Mouse (Mus musculus): Measurements from ENCODE around the gene Ddx11. TPM values are rescaled to one million over a fixed set of nuclear protein-coding genes. Genes with fewer than 3 reads are reported as not detected.
"Not testable (repeated sequence)": the region's sequence is repeated elsewhere in the genome, so short reads cannot be mapped to it uniquely, and the experiment has no call there.

The Ddx11 gene
- polyA plus RNA-seq, 1 experiment: 6.6 TPM

DNA sequence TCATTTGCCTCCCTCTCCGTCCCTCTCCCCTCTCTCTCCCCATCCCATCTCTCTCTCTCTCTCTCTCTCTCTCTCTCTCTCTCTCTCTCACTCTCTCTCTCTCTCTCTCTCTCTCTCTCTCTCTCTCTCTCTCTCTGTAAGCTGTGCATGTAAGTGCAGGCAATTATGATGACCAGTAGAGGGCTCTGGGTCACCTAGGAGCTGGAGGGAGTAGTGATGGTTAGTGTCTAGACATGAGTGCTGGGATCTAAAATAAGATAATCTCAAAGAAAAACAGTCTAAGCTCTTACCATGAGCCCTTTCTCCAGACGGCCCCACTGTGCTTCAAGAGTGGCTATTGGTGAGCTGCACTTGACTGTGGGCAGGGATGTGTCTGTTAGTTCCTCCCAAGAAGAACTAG, 31.6 kb downstream of the Ddx11 start:
- no peak overlapping the region for H3K4me3 ChIP-seq (ENCODE audit: insufficient read depth, low read length)
- no peak for TF ChIP-seq POLR2A (IDR thresholded peaks at IDR 0.05; ENCODE audit: borderline replicate concordance, low read depth, low read length)
- TF ChIP-seq CTCF (IDR thresholded peaks at IDR 0.05; ENCODE audit: low read depth, low read length): no peak
- H3K4me1 ChIP-seq (ENCODE audit: control insufficient read depth, insufficient read depth, low read length): no peaks in the 10 kb centered on the region
- no peak overlapping the region for H3K27ac ChIP-seq (ENCODE audit: insufficient read depth, low read depth, low read length)

DNA sequence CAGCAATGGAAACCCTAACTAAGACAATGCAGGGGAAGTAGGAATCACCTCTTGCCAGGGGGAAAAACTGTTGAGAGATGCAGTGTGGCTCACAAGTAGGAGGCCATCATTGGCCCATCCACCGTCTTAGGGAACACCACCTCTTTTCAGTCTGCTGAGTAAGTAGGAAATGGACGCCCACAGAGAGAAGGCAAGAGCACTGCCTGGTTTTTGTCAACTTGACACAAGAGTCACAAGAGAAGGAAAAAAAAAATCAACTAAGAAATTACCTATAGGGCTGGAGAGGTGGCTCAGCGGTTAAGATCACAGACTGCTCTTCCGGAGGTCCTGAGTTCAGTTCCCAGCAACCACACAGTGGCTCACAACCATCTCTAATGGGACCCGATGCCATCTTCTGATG, 35.0 kb downstream of the Ddx11 start:
- Histone ChIP-seq H3K4me1 (ENCODE audit: control insufficient read depth, insufficient read depth, low read length) (no peaks in the 10 kb centered on the region), H3K4me3 (ENCODE audit: insufficient read depth, low read length) (no peak overlapping the region), H3K27ac (ENCODE audit: insufficient read depth, low read depth, low read length) (no peak overlapping the region)
- TF ChIP-seq POLR2A (IDR thresholded peaks at IDR 0.05; ENCODE audit: borderline replicate concordance, low read depth, low read length) (no peak), CTCF (IDR thresholded peaks at IDR 0.05; ENCODE audit: low read depth, low read length) (no peak)

DNA sequence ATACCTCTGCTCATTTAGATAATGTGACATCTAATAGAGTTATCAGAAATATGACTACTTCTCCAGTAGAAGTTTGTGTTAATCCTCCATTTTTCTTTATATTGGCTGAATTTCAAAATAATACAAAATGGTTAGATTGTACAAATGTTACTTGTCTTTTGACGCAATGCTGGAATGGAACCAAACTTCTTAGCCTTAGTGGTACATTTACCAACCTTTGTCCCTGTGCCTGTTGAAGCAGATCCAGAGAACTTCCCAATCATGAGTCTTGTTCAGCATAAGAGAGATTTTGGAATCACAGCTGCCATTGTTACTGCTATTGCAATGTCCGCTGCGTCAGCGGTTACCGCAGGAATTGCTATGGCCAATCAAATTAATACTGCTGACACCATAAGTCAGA, 43.8 kb downstream of the Ddx11 start:
- H3K27ac ChIP-seq (ENCODE audit: insufficient read depth, low read depth, low read length); H3K4me1 ChIP-seq (ENCODE audit: control insufficient read depth, insufficient read depth, low read length); H3K4me3 ChIP-seq (ENCODE audit: insufficient read depth, low read length): not testable (repeated sequence)

DNA sequence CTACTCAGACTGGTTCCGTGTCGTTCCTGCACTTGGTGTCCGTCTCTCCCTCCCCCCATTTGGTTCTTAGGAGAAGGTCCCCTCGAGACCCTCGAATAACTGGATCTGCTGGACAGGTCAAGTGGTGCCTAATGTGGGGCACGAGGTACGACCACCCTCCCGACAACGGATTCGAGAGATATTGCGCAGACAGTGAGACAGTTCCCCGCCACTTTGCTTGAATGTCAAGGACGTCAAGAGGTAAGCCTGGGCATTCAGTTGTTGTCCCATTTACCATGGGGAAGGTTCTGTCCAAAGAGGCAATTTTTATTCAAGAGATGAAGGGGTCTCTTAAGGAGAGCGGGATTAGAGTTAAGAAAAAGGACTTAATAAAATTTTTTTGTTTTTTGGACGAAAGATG, 47.7 kb downstream of the Ddx11 start:
- not testable (repeated sequence) for H3K4me1 ChIP-seq (ENCODE audit: control insufficient read depth, insufficient read depth, low read length); H3K4me3 ChIP-seq (ENCODE audit: insufficient read depth, low read length); H3K27ac ChIP-seq (ENCODE audit: insufficient read depth, low read depth, low read length)

DNA sequence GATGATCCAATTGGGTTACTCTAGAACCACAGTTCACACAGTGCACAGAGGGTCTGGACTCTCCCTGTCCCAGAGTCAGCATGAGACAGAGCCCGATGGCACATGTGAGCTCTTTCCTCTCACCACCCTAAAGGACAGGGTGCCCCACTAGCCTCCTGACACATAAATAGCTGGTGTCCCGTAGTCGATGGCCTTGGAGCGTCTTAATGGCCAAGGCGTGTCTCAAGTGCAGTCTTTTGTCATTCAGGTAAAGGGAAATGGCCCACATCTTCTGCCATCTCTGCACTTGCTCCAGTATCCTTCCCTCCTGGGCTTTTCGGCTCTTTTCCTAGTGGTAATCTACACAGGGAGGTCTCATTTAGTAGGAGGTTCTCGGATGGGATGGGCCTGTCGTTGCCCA, 67.3 kb downstream of the Ddx11 start:
- no peaks in the 10 kb centered on the region for H3K4me1 ChIP-seq (ENCODE audit: control insufficient read depth, insufficient read depth, low read length)
- H3K27ac ChIP-seq (ENCODE audit: insufficient read depth, low read depth, low read length): no peak overlapping the region
- H3K4me3 ChIP-seq (ENCODE audit: insufficient read depth, low read length): no peak overlapping the region
- no peak for TF ChIP-seq CTCF (IDR thresholded peaks at IDR 0.05; ENCODE audit: low read depth, low read length)
- TF ChIP-seq POLR2A (IDR thresholded peaks at IDR 0.05; ENCODE audit: borderline replicate concordance, low read depth, low read length): no peak

DNA sequence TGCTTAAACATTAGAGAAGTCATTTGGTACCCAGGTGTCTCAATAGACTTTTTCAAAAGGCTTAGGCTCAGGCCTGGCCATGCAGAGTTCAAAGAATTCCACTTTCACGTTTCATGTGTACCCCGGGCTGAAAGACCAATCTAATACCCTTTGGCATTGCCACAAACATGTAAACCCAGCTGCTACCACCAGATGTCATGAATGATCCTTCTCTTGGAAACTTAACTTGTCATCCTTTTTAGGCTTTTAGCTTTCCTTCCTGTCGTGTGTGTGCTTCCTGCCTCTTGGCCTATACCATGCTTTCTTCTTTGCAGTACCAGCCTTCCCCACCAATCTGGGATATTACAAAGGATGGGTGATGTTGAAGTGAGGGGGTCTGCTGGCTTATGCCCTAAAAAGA, 73.7 kb downstream of the Ddx11 start:
- TF ChIP-seq CTCF (IDR thresholded peaks at IDR 0.05; ENCODE audit: low read depth, low read length) (no peak), POLR2A (IDR thresholded peaks at IDR 0.05; ENCODE audit: borderline replicate concordance, low read depth, low read length) (no peak)
- Histone ChIP-seq H3K4me3 (ENCODE audit: insufficient read depth, low read length) (no peak overlapping the region), H3K27ac (ENCODE audit: insufficient read depth, low read depth, low read length) (no peak overlapping the region), H3K4me1 (ENCODE audit: control insufficient read depth, insufficient read depth, low read length) (no peaks in the 10 kb centered on the region)

Other genes with a start within 250 kb of the Ddx11 start
- gene Ralbp1, start 237.7 kb upstream of the Ddx11 start, polyA plus RNA-seq (2012; ENCODE audit: insufficient read depth, insufficient read length, missing spikeins): 61.3 and 69.7 TPM in 2 replicates
- 15.8 and 16.1 TPM in 2 replicates for gene Twsg1, start 172.3 kb upstream of the Ddx11 start, polyA plus RNA-seq (2012; ENCODE audit: insufficient read depth, insufficient read length, missing spikeins)
- gene Ankrd12, start 46.4 kb upstream of the Ddx11 start, polyA plus RNA-seq (2012; ENCODE audit: insufficient read depth, insufficient read length, missing spikeins): 28.3 and 32.6 TPM in 2 replicates
- 141 and 150 TPM in 2 replicates for gene Ndufv2, start 22.0 kb upstream of the Ddx11 start, polyA plus RNA-seq (2012; ENCODE audit: insufficient read depth, insufficient read length, missing spikeins)
- 53.9 and 54.6 TPM in 2 replicates for gene Washc1, start 12.0 kb upstream of the Ddx11 start, polyA plus RNA-seq (2012; ENCODE audit: insufficient read depth, insufficient read length, missing spikeins)

Data from bone marrow macrophage, adult 2 months (primary cell).